Mouse (Mus musculus) embryonic facial prominence, embryonic 11.5 days (tissue): ENCODE measurements at regions not wholly inside any gene's neighbourhood (a gene's known extent, or its start where the extent isn't known, plus 50 kb on each side); places are given as distances from the start of the nearest gene placed in this dataset.
A peak's percentile ranks its signal among the peaks of the same experiment; 100 is the strongest.

ENCODE experiments used
- ATAC-seq: fragments of 200-750 bp; cut with Nextera tagmentation; replicated peaks from 2 replicates; pipeline ENCODE4 v1.8.0; 2017; ENCODE audit warnings: low read depth; ENCODE audit not compliant: insufficient number of reproducible peaks, low FRiP score, low TSS enrichment
- DNase-seq: peaks from one replicate; pipeline ENCODE4 v3.0.0-alpha.2; 2015; ENCODE audit warnings: low spot score
- H3K27ac ChIP-seq: fragments of 300-500 bp; sonication (generic); replicated peaks from 2 replicates; pipeline ENCODE4 v1.5.1; 2014; ENCODE audit warnings: mild to moderate bottlenecking, low read depth, low read length, control low read depth
- H3K27me3 ChIP-seq: fragments of 300-500 bp; sonication (generic); 2 replicates; pipeline ENCODE4 v1.6.1; 2014; ENCODE audit warnings: mild to moderate bottlenecking, low read length, moderate library complexity, mixed read lengths; ENCODE audit not compliant: control insufficient read depth, insufficient read depth
- H3K36me3 ChIP-seq: fragments of 300-500 bp; sonication (generic); replicated peaks from 2 replicates; pipeline ENCODE4 v1.6.1; 2014; ENCODE audit warnings: low read depth, mild to moderate bottlenecking, low read length, moderate library complexity, mixed read lengths; ENCODE audit not compliant: control insufficient read depth, insufficient read depth
- H3K4me1 ChIP-seq: fragments of 300-500 bp; sonication (generic); 2 replicates; pipeline ENCODE4 v1.6.1; 2014; ENCODE audit warnings: low read length, mixed read lengths; ENCODE audit not compliant: control insufficient read depth, insufficient read depth
- H3K4me2 ChIP-seq: fragments of 300-500 bp; sonication (generic); 2 replicates; pipeline ENCODE4 v1.6.1; 2014; ENCODE audit warnings: low read depth, mild to moderate bottlenecking, control low read depth, low read length, moderate library complexity
- H3K4me3 ChIP-seq: fragments of 300-500 bp; sonication (generic); 2 replicates; pipeline ENCODE4 v1.5.1; 2014; ENCODE audit warnings: low read depth, low read length, control low read depth
- H3K9ac ChIP-seq: fragments of 300-500 bp; sonication (generic); replicated peaks from 2 replicates; pipeline ENCODE4 v1.6.1; 2014; ENCODE audit warnings: mild to moderate bottlenecking, control low read depth, low read length
- H3K9me3 ChIP-seq: fragments of 300-500 bp; sonication (generic); replicated peaks from 2 replicates; pipeline ENCODE4 v1.6.1; 2016; ENCODE audit warnings: mild to moderate bottlenecking, low read length, inconsistent platforms, mixed read lengths; ENCODE audit not compliant: control insufficient read depth
- WGBS: fragments of 180-500 bp; shearing (Covaris S2); extraction: QIAGEN DNeasy Blood & Tissue Kit; methylation state at CpG from one replicate; pipeline ENCODE4 v1.1.7; 2014; 5-methylcytosine and 5-hydroxymethylcytosine counted together

DNA sequence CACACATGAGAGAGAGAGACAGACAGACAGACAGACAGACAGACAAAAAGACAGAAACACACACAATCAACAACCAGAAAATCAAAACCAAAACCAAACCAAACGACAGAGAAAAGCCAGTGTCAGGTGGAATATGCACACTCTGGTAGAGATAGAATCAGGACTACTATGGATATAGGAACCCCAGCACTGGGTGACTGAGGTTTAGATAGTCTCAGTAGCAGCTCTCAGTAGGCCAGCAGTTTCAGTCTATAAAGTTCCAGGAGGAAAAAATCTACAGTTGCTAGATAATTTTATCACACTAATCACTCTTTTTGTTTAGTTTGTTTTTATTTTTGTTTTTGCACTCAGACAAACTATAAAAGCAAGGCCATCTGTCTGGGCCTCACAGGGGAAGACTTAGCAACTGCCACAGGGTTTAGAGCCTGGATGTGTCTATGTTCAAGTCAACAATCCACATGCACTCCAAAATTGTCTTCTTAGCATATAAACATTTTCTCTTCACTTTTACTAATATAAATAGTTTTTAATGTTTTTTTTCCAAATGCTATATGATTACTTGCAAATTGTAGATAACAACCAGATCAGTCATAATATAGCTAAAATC, 718.2 kb downstream of the Trim52 start:
- H3K9ac ChIP-seq: no peak overlapping the region
- ATAC-seq (no peak), DNase-seq (no peak)
- WGBS: 85% methylated on average over 1 of the region's 1 CpGs
- H3K27me3 ChIP-seq: no peaks in the 10 kb centered on the region
- no peak overlapping the region for H3K4me2 ChIP-seq
- H3K9me3 ChIP-seq: no peaks in the 10 kb centered on the region
- H3K36me3 ChIP-seq: no peaks in the 10 kb centered on the region
- H3K4me3 ChIP-seq: no peak overlapping the region
- H3K4me1 ChIP-seq: no peaks in the 10 kb centered on the region
- no peak overlapping the region for H3K27ac ChIP-seq

DNA sequence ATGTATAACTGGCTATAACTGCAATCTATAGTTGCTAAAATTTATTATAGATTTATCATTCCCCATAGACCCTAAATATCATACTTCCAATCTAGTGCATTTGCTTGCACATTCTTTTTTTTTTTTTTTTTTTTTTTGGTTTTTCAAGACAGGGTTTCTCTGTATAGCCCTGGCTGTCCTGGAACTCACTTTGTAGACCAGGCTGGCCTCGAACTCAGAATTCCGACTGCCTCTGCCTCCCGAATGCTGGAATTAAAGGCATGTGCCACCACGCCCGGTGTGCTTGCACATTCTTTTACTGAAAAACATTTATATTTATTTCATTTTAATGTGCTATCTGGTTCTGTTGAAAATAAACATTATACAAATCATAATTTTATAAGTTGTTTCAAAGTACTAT, 729.7 kb downstream of the Trim52 start:
- Histone ChIP-seq H3K36me3 (no peaks in the 10 kb centered on the region), H3K4me3 (no peak overlapping the region), H3K4me1 (no peaks in the 10 kb centered on the region), H3K4me2 (no peak overlapping the region), H3K27ac (no peak overlapping the region), H3K9me3 (no peaks in the 10 kb centered on the region), H3K9ac (no peak overlapping the region), H3K27me3 (no peaks in the 10 kb centered on the region)
- ATAC-seq: no peak
- no peak for DNase-seq
- WGBS: 87% methylated on average over 5 of the region's 5 CpGs

DNA sequence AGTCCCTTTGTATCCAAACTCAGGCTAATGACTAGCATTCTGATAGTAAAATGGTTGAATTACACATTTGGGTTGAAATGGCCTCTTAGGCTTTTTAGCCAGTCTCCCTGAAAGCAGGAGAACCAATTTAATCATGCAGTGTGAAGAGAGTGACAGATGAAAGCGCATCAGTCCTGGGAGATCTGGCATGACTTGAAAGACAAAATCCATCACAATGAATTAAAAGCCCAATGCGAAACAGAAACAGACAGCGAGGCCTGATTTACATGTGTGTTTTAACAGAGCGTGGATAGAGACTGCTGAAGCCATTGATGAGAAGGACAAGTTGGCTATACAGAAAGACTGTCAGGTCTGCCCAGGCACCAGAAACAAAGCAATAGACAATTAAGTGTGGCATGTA, 730.2 kb downstream of the Trim52 start:
- no peak for ATAC-seq
- peak; percentile 2 for DNase-seq
- H3K27ac ChIP-seq: no peak overlapping the region

More for the DNA sequence above, 730.2 kb downstream of the Trim52 start:
- WGBS: 67% methylated on average over 4 of the region's 4 CpGs
- Histone ChIP-seq H3K9ac (no peak overlapping the region), H3K27me3 (no peaks in the 10 kb centered on the region), H3K4me3 (no peak overlapping the region), H3K4me2 (no peak overlapping the region), H3K9me3 (no peaks in the 10 kb centered on the region), H3K4me1 (no peaks in the 10 kb centered on the region), H3K36me3 (no peaks in the 10 kb centered on the region)
